Mouse (Mus musculus): ENCODE measurements around the gene Rac1.
"Not testable (repeated sequence)": the region's sequence is repeated elsewhere in the genome, so short reads cannot be mapped to it uniquely, and the experiment has no call there.

The Rac1 gene

GRCm38 (mm10) chr5:143525454-143526225 lies 2.2 kb downstream of the Rac1 start:
- DNase-seq, result no peak

- no peak for DNase-seq
These were observed 5.0 kb downstream of the Rac1 start for GRCm38 (mm10) chr5:143522882-143523281.

GRCm38 (mm10) chr5:143520415-143520814 lies 7.4 kb downstream of the Rac1 start:
- no peak for DNase-seq

- no peak for DNase-seq
These were observed 9.7 kb downstream of the Rac1 start for GRCm38 (mm10) chr5:143518045-143518591.

- DNase-seq, result no peak
These were observed 10.4 kb downstream of the Rac1 start for GRCm38 (mm10) chr5:143517436-143517835.

GRCm38 (mm10) chr5:143517005-143517404 lies 10.8 kb downstream of the Rac1 start:
- no peak for DNase-seq

- DNase-seq, result no peak
These were observed 13.0 kb downstream of the Rac1 start for GRCm38 (mm10) chr5:143514878-143515277.

GRCm38 (mm10) chr5:143512305-143512704 lies 15.5 kb downstream of the Rac1 start:
- DNase-seq, result no peak

GRCm38 (mm10) chr5:143511577-143511976 lies 16.3 kb downstream of the Rac1 start:
- DNase-seq, result no peak

- peak; percentile 23 for DNase-seq
These were observed 18.1 kb downstream of the Rac1 start for GRCm38 (mm10) chr5:143509737-143510136.

- no peak for DNase-seq
These were observed 18.5 kb downstream of the Rac1 start for GRCm38 (mm10) chr5:143509294-143509693.

GRCm38 (mm10) chr5:143505545-143505944 lies 22.3 kb downstream of the Rac1 start:
- no peak for DNase-seq

- DNase-seq, result no peak
These were observed 22.8 kb downstream of the Rac1 start for GRCm38 (mm10) chr5:143505056-143505455.

- peak; percentile 37 for DNase-seq
These were observed 23.4 kb downstream of the Rac1 start for GRCm38 (mm10) chr5:143504453-143504852.

- no peak for DNase-seq
These were observed 24.1 kb downstream of the Rac1 start for GRCm38 (mm10) chr5:143503740-143504139.

- DNase-seq, result no peak
These were observed 24.8 kb downstream of the Rac1 start for GRCm38 (mm10) chr5:143502899-143503557.

GRCm38 (mm10) chr5:143501649-143502048 lies 26.2 kb downstream of the Rac1 start:
- DNase-seq, result no peak

GRCm38 (mm10) chr5:143501140-143501539 lies 26.7 kb downstream of the Rac1 start:
- no peak for DNase-seq

GRCm38 (mm10) chr5:143500711-143501110 lies 27.1 kb downstream of the Rac1 start:
- DNase-seq, result not testable (repeated sequence)

GRCm38 (mm10) chr5:143499686-143500085 lies 28.1 kb downstream of the Rac1 start:
- DNase-seq, result no peak

GRCm38 (mm10) chr5:143499197-143499596 lies 28.6 kb downstream of the Rac1 start:
- DNase-seq, result no peak

- no peak for DNase-seq
These were observed 30.4 kb downstream of the Rac1 start for GRCm38 (mm10) chr5:143497451-143497850.

- DNase-seq, result no peak
These were observed 32.1 kb downstream of the Rac1 start for GRCm38 (mm10) chr5:143495708-143496107.

GRCm38 (mm10) chr5:143493163-143493562 lies 34.7 kb downstream of the Rac1 start:
- DNase-seq, result no peak
